Mouse (Mus musculus) liver, postnatal 0 days (tissue): Measurements from ENCODE around the gene Fam180a. TPM values are rescaled to one million over a fixed set of nuclear protein-coding genes. Genes with fewer than 3 reads are reported as not detected.
A peak's percentile ranks its signal among the peaks of the same experiment; 100 is the strongest.

Experiments used
- ATAC-seq: fragments of 200-750 bp; cut with Nextera tagmentation; 2 replicates; pipeline ENCODE4 v1.8.0; 2017; ENCODE audit warnings: mild to moderate bottlenecking, moderate library complexity
- DNase-seq: peaks from one replicate; pipeline ENCODE4 v3.0.0-alpha.2; 2016
- H3K27ac ChIP-seq: fragments of 300-500 bp; sonication (generic); 2 replicates; pipeline ENCODE4 v1.5.1; 2014; ENCODE audit warnings: antibody characterized with exemption, moderate library complexity, mild to moderate bottlenecking, low read depth
- H3K27me3 ChIP-seq: fragments of 300-500 bp; sonication (generic); 2 replicates; pipeline ENCODE4 v1.6.1; 2014; ENCODE audit warnings: low read length, control low read depth, mixed read lengths; ENCODE audit not compliant: insufficient read depth
- H3K36me3 ChIP-seq: fragments of 300-500 bp; sonication (generic); replicated peaks from 2 replicates; pipeline ENCODE4 v1.6.1; 2014; ENCODE audit warnings: mild to moderate bottlenecking, control low read depth, low read length, moderate library complexity, mixed read lengths; ENCODE audit not compliant: insufficient read depth
- H3K4me1 ChIP-seq: fragments of 300-500 bp; sonication (generic); 2 replicates; pipeline ENCODE4 v1.6.1; 2014; ENCODE audit warnings: antibody characterized with exemption, mild to moderate bottlenecking, control low read depth; ENCODE audit not compliant: insufficient read depth
- H3K4me2 ChIP-seq: fragments of 300-500 bp; sonication (generic); 2 replicates; pipeline ENCODE4 v1.6.1; 2014; ENCODE audit warnings: low read depth, mild to moderate bottlenecking, low read length, moderate library complexity, mixed read lengths
- H3K4me3 ChIP-seq: fragments of 300-500 bp; sonication (generic); 2 replicates; pipeline ENCODE4 v1.5.1; 2014; ENCODE audit warnings: low read depth, low read length
- H3K9ac ChIP-seq: fragments of 300-500 bp; sonication (generic); replicated peaks from 2 replicates; pipeline ENCODE4 v1.6.1; 2014; ENCODE audit warnings: mild to moderate bottlenecking, moderate library complexity
- H3K9me3 ChIP-seq: fragments of 300-500 bp; sonication (generic); 2 replicates; pipeline ENCODE4 v1.6.1; 2016; ENCODE audit warnings: mild to moderate bottlenecking, control low read depth, low read length, mixed read lengths
- CTCF ChIP-seq: sonication (generic); IDR thresholded peaks from 2 replicates; pipeline ENCODE4 v1.5.1; 2016; ENCODE audit warnings: antibody characterized with exemption, low read depth
- EP300 ChIP-seq: IDR thresholded peaks from 2 replicates; pipeline ENCODE4 v1.6.1; 2016; ENCODE audit warnings: antibody characterized with exemption, low read depth, mild to moderate bottlenecking
- WGBS: fragments of 180-500 bp; shearing (Covaris S2); extraction: QIAGEN DNeasy Blood & Tissue Kit; methylation state at CpG from one replicate; pipeline ENCODE4 v1.1.7; 2014; ENCODE audit not compliant: insufficient replicate concordance; 5-methylcytosine and 5-hydroxymethylcytosine counted together
- polyA plus RNA-seq: library from polyadenylated mRNA; unstranded; fragments of >200 nt; fragmentation: Nextera tagmentation; extraction: Ambion mirVana; gene quantifications from 2 replicates; pipeline ENCODE4 v1.2.1, GENCODE M21; 2015

The Fam180a gene
- polyA plus RNA-seq, 1 experiment from 2014 or later, result 1.1 TPM

DNA sequence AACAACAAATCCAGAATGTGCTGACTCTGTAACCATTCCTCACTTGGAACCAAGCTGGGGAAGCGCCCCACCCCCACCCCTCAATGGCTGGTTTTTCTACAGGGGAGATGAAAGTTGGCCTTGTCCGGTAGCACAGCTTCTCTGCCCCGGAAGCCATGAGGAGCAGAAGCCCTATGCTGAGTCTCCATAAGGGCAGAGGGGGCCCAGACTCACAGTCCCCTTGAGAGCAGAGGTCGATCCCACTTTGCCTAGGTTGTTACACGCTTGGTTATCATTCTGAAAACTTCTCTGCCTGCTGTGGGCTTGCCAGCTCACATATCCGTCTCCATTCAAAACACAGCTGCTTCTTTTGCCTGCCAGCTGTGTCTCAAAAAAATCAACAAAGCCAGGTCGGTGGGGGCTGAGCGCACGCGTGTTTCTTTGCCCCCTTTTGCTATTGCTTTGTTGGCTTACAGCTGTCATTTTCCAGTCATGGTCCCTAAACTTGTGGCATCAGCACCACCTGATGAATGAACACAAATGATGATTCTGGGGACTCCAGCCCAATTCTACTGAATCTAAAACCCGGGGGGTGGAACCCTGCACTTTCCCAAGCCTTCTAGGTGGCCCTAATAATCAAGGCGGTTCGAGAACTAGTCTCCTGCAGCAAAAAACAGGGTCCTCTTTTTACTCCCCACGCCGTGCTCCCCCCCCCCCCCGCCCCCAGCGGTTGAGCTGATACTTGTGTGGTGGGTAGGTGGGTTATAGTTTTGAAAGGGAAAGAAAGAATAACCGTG is 28.1 kb upstream of the Fam180a start:
- DNase-seq (no peak), ATAC-seq (no peak)
- H3K9ac ChIP-seq, result no peak overlapping the region
- H3K4me3 ChIP-seq, result no peak overlapping the region
- no peaks in the 10 kb centered on the region for H3K9me3 ChIP-seq
- H3K4me2 ChIP-seq, result no peak overlapping the region
- peaks cover 4% of the 10 kb centered on the region; the same call in 1 of the 2 replicates for H3K4me1 ChIP-seq
- 41% methylated on average over 16 of the region's 18 CpGs for WGBS
- TF ChIP-seq CTCF (no peak), EP300 (no peak)
- no peaks in the 10 kb centered on the region for H3K36me3 ChIP-seq
- no peak overlapping the region for H3K27ac ChIP-seq
- no peaks in the 10 kb centered on the region for H3K27me3 ChIP-seq

DNA sequence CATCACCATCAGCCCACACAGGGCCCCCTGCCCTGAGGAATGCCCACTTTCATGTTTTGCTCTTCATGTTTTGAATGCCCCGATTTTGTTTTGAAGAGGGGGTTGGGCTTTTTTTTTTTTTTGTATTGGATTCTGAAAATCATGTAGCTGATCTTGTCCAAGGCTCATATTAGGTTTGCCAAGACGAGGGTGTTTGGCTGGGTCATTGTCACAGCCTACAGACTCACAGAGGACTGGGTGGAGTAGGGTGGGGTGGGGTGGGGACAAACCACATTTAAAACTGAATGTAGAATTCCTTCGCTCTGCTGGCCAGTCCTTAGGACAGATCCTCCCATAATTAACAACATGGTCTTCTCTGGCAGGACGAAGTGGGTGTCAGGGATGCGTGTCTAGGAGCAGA is 27.5 kb upstream of the Fam180a start:
- Histone ChIP-seq H3K27ac (no peak overlapping the region), H3K9ac (no peak overlapping the region), H3K4me1 (peaks cover 4% of the 10 kb centered on the region; the same call in 1 of the 2 replicates), H3K4me3 (no peak overlapping the region), H3K27me3 (no peaks in the 10 kb centered on the region), H3K4me2 (no peak overlapping the region), H3K9me3 (no peaks in the 10 kb centered on the region), H3K36me3 (no peaks in the 10 kb centered on the region)
- TF ChIP-seq EP300 (no peak), CTCF (no peak)
- WGBS, result 61% methylated on average over 5 of the region's 5 CpGs
- DNase-seq, result no peak
- ATAC-seq, result no peak

DNA sequence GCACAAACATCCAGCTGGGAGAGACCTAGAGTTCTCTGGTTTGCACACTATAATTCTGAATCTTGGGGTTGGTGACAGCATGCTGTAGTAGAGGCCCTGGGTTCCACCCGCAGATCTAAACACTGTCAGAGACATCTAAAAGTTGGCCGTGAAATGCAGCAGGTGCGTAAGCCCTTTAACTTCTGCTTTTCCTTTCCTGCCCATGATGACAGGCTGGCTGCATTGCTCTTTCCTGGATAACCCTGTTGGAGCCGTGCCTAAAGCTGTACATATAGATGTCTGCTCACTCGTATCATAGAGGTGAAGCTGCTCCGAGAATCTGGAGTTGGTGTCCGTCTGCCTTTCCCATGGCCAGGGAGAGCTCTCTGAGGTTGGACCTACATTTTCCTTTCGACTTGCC is 26.9 kb upstream of the Fam180a start:
- Histone ChIP-seq H3K27me3 (no peaks in the 10 kb centered on the region), H3K4me1 (peaks cover 4% of the 10 kb centered on the region; the same call in 1 of the 2 replicates), H3K27ac (no peak overlapping the region), H3K9ac (no peak overlapping the region), H3K4me2 (no peak overlapping the region), H3K4me3 (no peak overlapping the region), H3K36me3 (no peaks in the 10 kb centered on the region), H3K9me3 (no peaks in the 10 kb centered on the region)
- TF ChIP-seq CTCF, result no peak
- TF ChIP-seq EP300, result no peak
- 43% methylated on average over 8 of the region's 8 CpGs for WGBS
- ATAC-seq (no peak), DNase-seq (no peak)

DNA sequence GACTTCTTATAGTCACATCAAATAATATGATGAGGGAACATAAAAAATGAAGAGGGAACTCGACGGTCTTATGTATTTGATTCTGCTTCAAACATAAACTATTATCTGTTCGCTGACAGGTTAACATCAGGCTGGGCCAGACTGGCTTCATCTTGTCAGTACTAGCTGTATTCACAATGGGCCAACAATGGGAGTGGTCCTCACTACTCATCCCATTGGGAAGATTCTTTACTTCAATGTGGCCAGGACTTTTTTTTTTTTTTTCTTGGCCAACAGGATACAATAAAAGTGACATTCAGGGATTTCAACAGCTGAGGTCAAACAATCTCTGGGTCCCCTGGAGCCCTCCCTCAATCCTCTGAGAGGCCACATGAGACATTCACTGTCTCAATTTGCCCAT is 25.9 kb upstream of the Fam180a start:
- DNase-seq, result no peak
- no peak for ATAC-seq
- Histone ChIP-seq H3K4me2 (no peak overlapping the region), H3K9me3 (no peaks in the 10 kb centered on the region), H3K4me1 (peaks cover 4% of the 10 kb centered on the region; the same call in 1 of the 2 replicates), H3K9ac (no peak overlapping the region), H3K36me3 (no peaks in the 10 kb centered on the region), H3K27ac (no peak overlapping the region), H3K4me3 (no peak overlapping the region), H3K27me3 (no peaks in the 10 kb centered on the region)
- 75% methylated on average over 3 of the region's 3 CpGs for WGBS
- no peak for TF ChIP-seq CTCF
- TF ChIP-seq EP300, result no peak

DNA sequence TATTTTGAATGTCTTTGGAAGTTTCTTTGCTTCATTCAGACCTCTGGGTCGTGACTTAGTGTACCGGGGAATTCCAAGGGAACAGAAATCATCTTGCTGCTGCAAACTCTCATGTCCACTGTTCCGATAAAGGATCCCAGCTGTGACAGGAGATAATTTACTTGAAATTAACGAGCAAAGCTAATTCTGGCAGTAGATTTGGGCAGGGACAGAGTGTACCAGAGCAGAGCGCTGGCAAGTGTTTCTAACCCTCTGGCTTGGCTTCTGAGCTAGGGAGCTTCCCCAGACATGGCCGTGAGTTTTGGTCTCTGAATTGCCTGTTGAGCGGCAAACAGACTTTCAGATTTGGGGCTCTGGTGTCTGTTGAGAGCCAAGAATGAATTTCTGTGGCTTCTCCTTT is 23.8 kb upstream of the Fam180a start:
- DNase-seq, result no peak
- H3K27ac ChIP-seq, result no peak overlapping the region
- peak; percentile 49; the same call in 1 of the 2 replicates for TF ChIP-seq EP300
- TF ChIP-seq CTCF, result no peak
- no peaks in the 10 kb centered on the region for H3K36me3 ChIP-seq
- 70% methylated on average over 7 of the region's 7 CpGs for WGBS
- H3K4me2 ChIP-seq, result no peak overlapping the region
- ATAC-seq, result no peak
- H3K4me1 ChIP-seq, result peaks cover 4% of the 10 kb centered on the region; the same call in 1 of the 2 replicates
- H3K9me3 ChIP-seq, result no peaks in the 10 kb centered on the region
- no peak overlapping the region for H3K9ac ChIP-seq
- H3K27me3 ChIP-seq, result no peaks in the 10 kb centered on the region
- no peak overlapping the region for H3K4me3 ChIP-seq

DNA sequence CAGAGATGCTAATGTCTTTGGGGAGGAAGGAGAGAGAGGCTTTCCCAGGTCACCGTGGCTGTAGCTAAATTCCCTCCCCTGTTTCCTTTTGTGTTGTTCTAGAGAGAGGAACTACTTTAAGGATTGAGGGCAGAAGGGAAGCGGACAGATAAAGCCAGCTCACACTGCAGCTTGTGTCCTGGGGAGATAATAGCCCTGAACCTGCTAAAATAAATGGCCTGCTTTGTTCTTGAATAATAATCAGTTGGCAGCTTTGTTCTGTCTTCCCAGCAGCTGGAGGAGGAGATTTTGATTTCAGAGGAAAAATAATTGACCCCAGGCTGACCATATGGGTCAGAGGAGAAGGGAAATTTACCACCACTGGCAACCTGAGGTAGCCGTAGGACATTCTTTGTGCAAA is 12.7 kb upstream of the Fam180a start:
- Histone ChIP-seq H3K27me3 (no peaks in the 10 kb centered on the region), H3K4me3 (no peak overlapping the region), H3K4me2 (no peak overlapping the region), H3K9ac (no peak overlapping the region), H3K4me1 (no peaks in the 10 kb centered on the region; the same call in 1 of the 2 replicates), H3K27ac (no peak overlapping the region), H3K36me3 (no peaks in the 10 kb centered on the region), H3K9me3 (no peaks in the 10 kb centered on the region)
- 38% methylated on average over 3 of the region's 3 CpGs for WGBS
- ATAC-seq, result no peak
- no peak for TF ChIP-seq EP300
- no peak for TF ChIP-seq CTCF
- no peak for DNase-seq
